In genomic region chr2:168884641-168885040, GRCm38 (mm10) we compare ENCODE assay signal across 25 mouse cellular contexts.
DNase-seq lines count a peak whose midpoint lies in the region; ATAC-seq and TF ChIP-seq lines count a peak whose summit lies in the region.
"Had no signal": no experiment of that assay in that cellular context is flagged by ENCODE, and none has a peak within 500 bp of the region (broad histone marks: within the 10 kb centered on the region; RNA-seq: fewer than 3 reads in every experiment).

No protein-coding gene starts in this region.

- H3K27ac ChIP-seq in heart, embryonic 10.5 days: no peak overlapping the region
- H3K27ac ChIP-seq: embryonic facial prominence, embryonic 15.5 days; heart, embryonic 13.5 days; left cerebral cortex, adult 2 months; macrophage; midbrain, embryonic 12.5 days had no signal

- no peaks in the 10 kb centered on the region for H3K36me3 ChIP-seq in heart, embryonic 10.5 days
- H3K36me3 ChIP-seq: embryonic facial prominence, embryonic 15.5 days; G1E; heart, embryonic 13.5 days; midbrain, embryonic 12.5 days had no signal

- no peaks in the 10 kb centered on the region for H3K4me1 ChIP-seq in lung, adult 2 months (ENCODE audit: control insufficient read depth, insufficient read depth, low read length)
- peaks cover 7% of the 10 kb centered on the region for H3K4me1 ChIP-seq in heart, embryonic 10.5 days
- H3K4me1 ChIP-seq: embryonic facial prominence, embryonic 15.5 days; heart, embryonic 13.5 days; midbrain, embryonic 12.5 days had no signal

- 33% methylated on average over 8 of the region's 8 CpGs for WGBS in lung, adult 2 months
- 66% methylated on average over 8 of the region's 8 CpGs for WGBS in heart, embryonic 10.5 days

- intact Hi-C loops in heart, postnatal 36 days (cut with DNase I): loop anchor here (5.0 kb wide), 1 partner anchor 117 kb away; the partner anchor contains the start of gene Sall4

- H3K9me3 ChIP-seq in heart, embryonic 10.5 days: no peaks in the 10 kb centered on the region
- H3K9me3 ChIP-seq: embryonic facial prominence, embryonic 15.5 days; midbrain, embryonic 12.5 days had no signal

- no peak for TF ChIP-seq CTCF in lung, adult 2 months (IDR thresholded peaks at IDR 0.05; ENCODE audit: insufficient read depth, low read length)

- no peak overlapping the region for H3K4me3 ChIP-seq in lung, adult 2 months (replicated peaks; ENCODE audit: extremely low read depth, low read depth, low read length)
- H3K4me3 ChIP-seq in heart, embryonic 10.5 days: no peak overlapping the region
- H3K4me3 ChIP-seq: embryonic facial prominence, embryonic 15.5 days; heart, embryonic 13.5 days; left cerebral cortex, adult 2 months; midbrain, embryonic 12.5 days; myocyte had no signal

- peak; percentile 12 for DNase-seq in lung, postnatal 25 days (ENCODE audit: low spot score)
- DNase-seq in lung, adult 2 months: no peak
- peak; percentile 58 for DNase-seq in ES-CJ7 (ENCODE audit: low read depth, low spot score)
- no peak for DNase-seq in ovary, postnatal 14 days (ENCODE audit: low spot score)
- no peak for DNase-seq in heart, postnatal 36 days
- no peak for DNase-seq in heart, embryonic 10.5 days (ENCODE audit: low spot score)
- DNase-seq: adrenal gland, postnatal 25 days; cerebellum, adult 18-20 months; cerebellum, postnatal 25 days; forebrain, postnatal 0 days; heart, postnatal 4 days; kidney, postnatal 36 days; left cerebral cortex, postnatal 4 days; right cerebral cortex, postnatal 4 days; thymus, postnatal 25 days had no signal

- peak; percentile 94 for ATAC-seq in megakaryocyte, adult 5-6 weeks (ENCODE audit: poor library complexity, severe bottlenecking)
- ATAC-seq: forebrain, postnatal 0 days; hindbrain, embryonic 16.5 days; intestine, embryonic 16.5 days had no signal

- no peaks in the 10 kb centered on the region for H3K27me3 ChIP-seq in heart, embryonic 10.5 days (ENCODE audit: insufficient read depth, poor library complexity, severe bottlenecking)
- H3K27me3 ChIP-seq: embryonic facial prominence, embryonic 15.5 days; heart, embryonic 13.5 days; midbrain, embryonic 12.5 days had no signal

- no peak for TF ChIP-seq POLR2A in lung, adult 2 months (IDR thresholded peaks at IDR 0.05; ENCODE audit: borderline replicate concordance, extremely low read depth, low read depth, low read length)

Comparison
In these comparisons a context has a peak if more than half of its experiments do, and no peak if none do; other contexts are left out.
1. DNase-seq: peak in lung, postnatal 25 days (single experiment) and ES-CJ7 (single experiment); none in lung, adult 2 months (single experiment), ovary, postnatal 14 days (single experiment), heart, postnatal 36 days (0 of 2) and heart, embryonic 10.5 days (single experiment).